8 mouse cellular contexts compared by ENCODE assay signal in genomic region chr11:59759178-59759577, GRCm38 (mm10). TPM values are rescaled to one million over a fixed set of nuclear protein-coding genes. Genes with fewer than 3 reads are reported as not detected.
DNase-seq lines count a peak whose midpoint lies in the region; ATAC-seq and TF ChIP-seq lines count a peak whose summit lies in the region.

No protein-coding gene starts in this region.

- TF ChIP-seq EP300 in heart, adult 2 months (IDR thresholded peaks at IDR 0.05; ENCODE audit: insufficient read depth, low read depth, low read length) = no peak

- no peak overlapping the region for H3K9ac ChIP-seq in heart, adult 2 months (ENCODE audit: low read depth, low read length)
- no peak overlapping the region for H3K9ac ChIP-seq in neural tube, embryonic 14.5 days (replicated peaks; ENCODE audit: low read depth, low read length)

- H3K27me3 ChIP-seq in heart, adult 2 months (ENCODE audit: control insufficient read depth, insufficient read depth, low read length) = no peaks in the 10 kb centered on the region
- no peaks in the 10 kb centered on the region for H3K27me3 ChIP-seq in neural tube, embryonic 14.5 days (ENCODE audit: control insufficient read depth, insufficient read depth, low read length)

- no peaks in the 10 kb centered on the region for H3K9me3 ChIP-seq in neural tube, embryonic 14.5 days (ENCODE audit: control insufficient read depth, low read length)

- H3K36me3 ChIP-seq in heart, adult 2 months (ENCODE audit: control insufficient read depth, insufficient read depth, low read length) = peaks cover 16% of the 10 kb centered on the region
- peaks cover 71% of the 10 kb centered on the region for H3K36me3 ChIP-seq in neural tube, embryonic 14.5 days (ENCODE audit: control insufficient read depth, insufficient read depth, low read length)

- WGBS in heart, adult 2 months = 3% methylated on average over 4 of the region's 4 CpGs
- WGBS in neural tube, embryonic 14.5 days = 72% methylated on average over 4 of the region's 4 CpGs

- H3K4me2 ChIP-seq in neural tube, embryonic 14.5 days (ENCODE audit: low read depth, low read length) = no peak overlapping the region

- peak overlapping the region; percentile 51 for H3K27ac ChIP-seq in heart, adult 2 months
- H3K27ac ChIP-seq in layer of hippocampus, adult 2 months = peak overlapping the region; percentile 84
- H3K27ac ChIP-seq in neural tube, embryonic 14.5 days (ENCODE audit: low read depth, low read length) = no peak overlapping the region

- intact Hi-C loops in heart, adult 2 months (cut with DNase I) = loop anchor here (10.0 kb wide), 1 partner anchor 234 kb away; the partner anchor contains the start of gene Zkscan17

- H3K4me1 ChIP-seq in heart, adult 2 months (ENCODE audit: control insufficient read depth, insufficient read depth, low read length) = peaks cover 16% of the 10 kb centered on the region
- H3K4me1 ChIP-seq in neural tube, embryonic 14.5 days (ENCODE audit: control insufficient read depth, insufficient read depth, low read length) = no peaks in the 10 kb centered on the region

- no peak for TF ChIP-seq POLR2A in heart, adult 2 months (IDR thresholded peaks at IDR 0.05; ENCODE audit: insufficient read depth, low read depth, low read length)

- H3K79me2 ChIP-seq in heart, adult 2 months (replicated peaks; ENCODE audit: control insufficient read depth, insufficient read depth, low read length) = no peaks in the 10 kb centered on the region

- no peak overlapping the region for H3K4me3 ChIP-seq in heart, adult 2 months
- H3K4me3 ChIP-seq in layer of hippocampus, adult 2 months = no peak overlapping the region
- no peak overlapping the region for H3K4me3 ChIP-seq in neural tube, embryonic 14.5 days (ENCODE audit: low read depth, low read length)

- peak; percentile 54; the same call in 1 of the 2 replicates for ATAC-seq in neural tube, embryonic 14.5 days (ENCODE audit: low read depth)

- peak; percentile 1 for DNase-seq in retina, postnatal 7 days (ENCODE audit: low read depth, low spot score)
- DNase-seq in retina, postnatal 1 day = no peak
- peak; percentile 88 to 90 for DNase-seq in cerebellum, adult 18-20 months
- peak; percentile 64 to 74 for DNase-seq in heart, adult 2 months
- DNase-seq in layer of hippocampus, adult 2 months (ENCODE audit: low spot score in 2 of 2) = peak; percentile 37 to 62
- DNase-seq in spleen, postnatal 10 days (ENCODE audit: low spot score in 2 of 2) = no peak
- no peak for DNase-seq in urinary bladder, postnatal 4 days (ENCODE audit: low spot score in 2 of 2)

- TF ChIP-seq CTCF in heart, adult 2 months (IDR thresholded peaks at IDR 0.05) = peak; percentile 25; the same call in 1 of the 2 replicates
- peak; percentile 41 for TF ChIP-seq CTCF in layer of hippocampus, adult 2 months (conservative IDR thresholded peaks at IDR 0.05)

RNA-seq across cellular contexts. Expression of gene Pld6, which starts 28.3 kb away (rescaled TPM):
- under 1 TPM; 0.44 to 0.45 TPM for total RNA-seq in heart, adult 2 months (2021)
- polyA plus RNA-seq in heart, adult 2 months (2012; rRNA removed) = 1.5 and 2.2 TPM in 2 replicates
- 1 to 10 TPM in 1 of 2 experiments, under 1 TPM in 1; 0.69 to 1.2 TPM for total RNA-seq in layer of hippocampus, adult 2 months (2021)
- 3.6 and 4.4 TPM in 2 replicates for polyA plus RNA-seq in neural tube, embryonic 14.5 days (2014; fragmentation: Nextera tagmentation; extraction: Ambion mirVana)

RNA-seq across cellular contexts. Expression of gene Flcn, which starts 50.6 kb away (rescaled TPM):
- 10 to 100 TPM; 36.9 to 47.0 TPM for total RNA-seq in heart, adult 2 months (2021)
- polyA plus RNA-seq in heart, adult 2 months (2012; rRNA removed) = 52.0 and 59.0 TPM in 2 replicates
- 10 to 100 TPM; 44.8 to 46.9 TPM for total RNA-seq in layer of hippocampus, adult 2 months (2021)
- 39.3 and 41.6 TPM in 2 replicates for polyA plus RNA-seq in neural tube, embryonic 14.5 days (2014; fragmentation: Nextera tagmentation; extraction: Ambion mirVana)

Comparison
In these comparisons a context has a peak if more than half of its experiments do, and no peak if none do; other contexts are left out.
1. DNase-seq: peak in retina, postnatal 7 days (single experiment), cerebellum, adult 18-20 months (2 of 2), heart, adult 2 months (2 of 2) and layer of hippocampus, adult 2 months (2 of 2); none in retina, postnatal 1 day (single experiment), spleen, postnatal 10 days (0 of 2) and urinary bladder, postnatal 4 days (0 of 2).